32 mouse cellular contexts compared by ENCODE assay signal in genomic region chr19:56289642-56290041, GRCm38 (mm10). TPM values are rescaled to one million over a fixed set of nuclear protein-coding genes. Genes with fewer than 3 reads are reported as not detected.
DNase-seq lines count a peak whose midpoint lies in the region; ATAC-seq and TF ChIP-seq lines count a peak whose summit lies in the region.
"Had no signal": no experiment of that assay in that cellular context is flagged by ENCODE, and none has a peak within 500 bp of the region (broad histone marks: within the 10 kb centered on the region; RNA-seq: fewer than 3 reads in every experiment).

No protein-coding gene starts in this region.

- H3K9me3 ChIP-seq in liver, embryonic 12.5 days (replicated peaks): no peaks in the 10 kb centered on the region
- no peaks in the 10 kb centered on the region for H3K9me3 ChIP-seq in liver, postnatal 0 days (ENCODE audit: low read length)
- H3K9me3 ChIP-seq in forebrain, embryonic 11.5 days (ENCODE audit: control insufficient read depth, low read length): no peaks in the 10 kb centered on the region
- H3K9me3 ChIP-seq: embryonic facial prominence, embryonic 15.5 days; forebrain, embryonic 13.5 days; heart, embryonic 10.5 days; heart, embryonic 15.5 days; hindbrain, embryonic 12.5 days; midbrain, embryonic 13.5 days had no signal

- peak; percentile 21 for DNase-seq in gastrocnemius, postnatal 14 days
- DNase-seq in gastrocnemius, postnatal 36 days: no peak
- peak; percentile 49 for DNase-seq in gastrocnemius, postnatal 25 days
- no peak for DNase-seq in liver, postnatal 0 days
- DNase-seq in heart, postnatal 36 days: no peak
- no peak for DNase-seq in forebrain, embryonic 11.5 days (ENCODE audit: low spot score)
- DNase-seq: adrenal gland, postnatal 25 days; cerebellum, adult 11-12 months; cerebellum, postnatal 10 days; heart, adult 11 months; kidney, postnatal 25 days; lung, adult 18-20 months; thymus, postnatal 25 days had no signal

- WGBS in liver, embryonic 12.5 days (ENCODE audit: insufficient replicate concordance): 69% methylated on average over 8 of the region's 8 CpGs
- WGBS in liver, postnatal 0 days (ENCODE audit: insufficient replicate concordance): 69% methylated on average over 8 of the region's 8 CpGs
- 89% methylated on average over 8 of the region's 8 CpGs for WGBS in forebrain, embryonic 11.5 days

- H3K36me3 ChIP-seq in liver, embryonic 12.5 days: no peaks in the 10 kb centered on the region
- H3K36me3 ChIP-seq in liver, postnatal 0 days (replicated peaks; ENCODE audit: insufficient read depth, low read length): no peaks in the 10 kb centered on the region
- no peaks in the 10 kb centered on the region for H3K36me3 ChIP-seq in forebrain, embryonic 11.5 days (ENCODE audit: control insufficient read depth, insufficient read depth, low read length)
- H3K36me3 ChIP-seq: embryonic facial prominence, embryonic 15.5 days; heart, embryonic 10.5 days; heart, embryonic 15.5 days; hindbrain, embryonic 12.5 days; midbrain, embryonic 13.5 days had no signal

- H3K27ac ChIP-seq in liver, embryonic 12.5 days: no peak overlapping the region
- H3K27ac ChIP-seq in liver, postnatal 0 days (ENCODE audit: low read depth): no peak overlapping the region; the same call in 1 of the 2 replicates
- H3K27ac ChIP-seq in forebrain, embryonic 11.5 days (ENCODE audit: low read depth, low read length): no peak overlapping the region
- H3K27ac ChIP-seq: embryonic facial prominence, embryonic 15.5 days; forebrain, embryonic 13.5 days; heart, embryonic 10.5 days; heart, embryonic 15.5 days; hindbrain, embryonic 12.5 days; hindbrain, postnatal 0 days; macrophage; midbrain, embryonic 13.5 days had no signal

- peak overlapping the region; percentile 42 for H3K4me2 ChIP-seq in liver, embryonic 12.5 days
- peak overlapping the region; percentile 63 for H3K4me2 ChIP-seq in liver, postnatal 0 days (ENCODE audit: low read depth, low read length)
- H3K4me2 ChIP-seq in forebrain, embryonic 11.5 days (ENCODE audit: low read depth, low read length, severe bottlenecking): no peak overlapping the region
- H3K4me2 ChIP-seq: embryonic facial prominence, embryonic 15.5 days; forebrain, embryonic 13.5 days; heart, embryonic 15.5 days; hindbrain, embryonic 12.5 days; midbrain, embryonic 13.5 days had no signal

- no peak overlapping the region for H3K9ac ChIP-seq in liver, embryonic 12.5 days
- no peak overlapping the region; the same call in 1 of the 2 replicates for H3K9ac ChIP-seq in liver, postnatal 0 days (replicated peaks)
- no peak overlapping the region for H3K9ac ChIP-seq in forebrain, embryonic 11.5 days (ENCODE audit: low read length)
- H3K9ac ChIP-seq: embryonic facial prominence, embryonic 15.5 days; forebrain, embryonic 13.5 days; heart, embryonic 15.5 days; hindbrain, embryonic 12.5 days; midbrain, embryonic 13.5 days had no signal

- TF ChIP-seq EP300 in liver, postnatal 0 days (IDR thresholded peaks at IDR 0.05; ENCODE audit: low read depth): no peak

- H3K27me3 ChIP-seq in liver, embryonic 12.5 days (replicated peaks): 0 out of 2 replicates have a peak, but pooled peaks cover 3% of the 10 kb centered on the region
- H3K27me3 ChIP-seq in liver, postnatal 0 days (ENCODE audit: insufficient read depth, low read length): no peaks in the 10 kb centered on the region
- no peaks in the 10 kb centered on the region for H3K27me3 ChIP-seq in forebrain, embryonic 11.5 days (ENCODE audit: control insufficient read depth, insufficient read depth, low read length)
- H3K27me3 ChIP-seq: embryonic facial prominence, embryonic 15.5 days; forebrain, embryonic 13.5 days; heart, embryonic 15.5 days; hindbrain, embryonic 12.5 days; midbrain, embryonic 13.5 days had no signal

- H3K4me1 ChIP-seq in liver, embryonic 12.5 days: no peaks in the 10 kb centered on the region
- peaks cover 11% of the 10 kb centered on the region for H3K4me1 ChIP-seq in liver, postnatal 0 days (ENCODE audit: insufficient read depth)
- no peaks in the 10 kb centered on the region for H3K4me1 ChIP-seq in forebrain, embryonic 11.5 days (replicated peaks; ENCODE audit: control insufficient read depth, insufficient read depth, low read length)
- H3K4me1 ChIP-seq: heart, embryonic 10.5 days had no signal

- H3K4me3 ChIP-seq in liver, embryonic 12.5 days: peak overlapping the region; percentile 32; the same call in 1 of the 2 replicates
- H3K4me3 ChIP-seq in liver, postnatal 0 days (ENCODE audit: low read depth, low read length): peak overlapping the region; percentile 36
- no peak overlapping the region for H3K4me3 ChIP-seq in forebrain, embryonic 11.5 days (ENCODE audit: low read depth, low read length)
- H3K4me3 ChIP-seq: embryonic facial prominence, embryonic 15.5 days; forebrain, embryonic 13.5 days; heart, embryonic 10.5 days; heart, embryonic 15.5 days; hindbrain, embryonic 12.5 days; midbrain, embryonic 13.5 days had no signal

- TF ChIP-seq CTCF in liver, postnatal 0 days (IDR thresholded peaks at IDR 0.05; ENCODE audit: low read depth): no peak

- no peak for ATAC-seq in liver, embryonic 12.5 days
- no peak for ATAC-seq in liver, postnatal 0 days
- ATAC-seq in forebrain, embryonic 11.5 days (replicated peaks; ENCODE audit: low FRiP score): no peak
- ATAC-seq: CD4-positive, CD25-positive, alpha-beta regulatory T cell, adult 4 months; forebrain, embryonic 13.5 days; hindbrain, postnatal 0 days; intestine, postnatal 0 days; lung, postnatal 0 days; midbrain, embryonic 13.5 days had no signal

- intact Hi-C loops in gastrocnemius, postnatal 14 days (cut with DNase I; ENCODE audit: low total_unique reads): no loop called here
- intact Hi-C loops in gastrocnemius, postnatal 36 days (cut with DNase I): no loop called here
- intact Hi-C loops in heart, postnatal 36 days (cut with DNase I): no loop called here

RNA-seq across cellular contexts. Expression of gene Habp2, which starts 2.7 kb away (rescaled TPM):
- total RNA-seq in gastrocnemius, postnatal 14 days (2021): not detected
- total RNA-seq in gastrocnemius, postnatal 36 days (2021): not detected
- not detected for total RNA-seq in gastrocnemius, postnatal 25 days (2021)
- polyA plus RNA-seq in liver, embryonic 12.5 days (2016; fragmentation: Nextera tagmentation; extraction: Ambion mirVana): 40.8 and 42.9 TPM in 2 replicates
- 48.4 and 49.3 TPM in 2 replicates for polyA plus RNA-seq in liver, postnatal 0 days (2015; fragmentation: Nextera tagmentation; extraction: Ambion mirVana)
- total RNA-seq in heart, postnatal 36 days (2021): not detected
- not detected in 2 replicates for polyA plus RNA-seq in forebrain, embryonic 11.5 days (2014; fragmentation: Nextera tagmentation; extraction: Ambion mirVana)
- total RNA-seq: adrenal gland, postnatal 25 days; common myeloid progenitor, adult 5-6 weeks; heart, postnatal 25 days; hindbrain, postnatal 0 days; layer of hippocampus, adult 18-20 months; layer of hippocampus, postnatal 10 days; left cerebral cortex, adult 18-20 months; left cerebral cortex, postnatal 14 days; megakaryocyte-erythroid progenitor cell, adult 5-6 weeks had no signal
- polyA plus RNA-seq: hindbrain, postnatal 0 days; macrophage had no signal

Comparison
In these comparisons a context has a peak if more than half of its experiments do, and no peak if none do; other contexts are left out.
1. DNase-seq: peak in gastrocnemius, postnatal 14 days (single experiment) and gastrocnemius, postnatal 25 days (single experiment); none in gastrocnemius, postnatal 36 days (0 of 2), liver, postnatal 0 days (single experiment), heart, postnatal 36 days (0 of 2) and forebrain, embryonic 11.5 days (single experiment).